Mouse (Mus musculus): ENCODE results near the gene Taf8.
A peak's percentile ranks its signal among the peaks of the same experiment; 100 is the strongest.

The Taf8 gene

DNA sequence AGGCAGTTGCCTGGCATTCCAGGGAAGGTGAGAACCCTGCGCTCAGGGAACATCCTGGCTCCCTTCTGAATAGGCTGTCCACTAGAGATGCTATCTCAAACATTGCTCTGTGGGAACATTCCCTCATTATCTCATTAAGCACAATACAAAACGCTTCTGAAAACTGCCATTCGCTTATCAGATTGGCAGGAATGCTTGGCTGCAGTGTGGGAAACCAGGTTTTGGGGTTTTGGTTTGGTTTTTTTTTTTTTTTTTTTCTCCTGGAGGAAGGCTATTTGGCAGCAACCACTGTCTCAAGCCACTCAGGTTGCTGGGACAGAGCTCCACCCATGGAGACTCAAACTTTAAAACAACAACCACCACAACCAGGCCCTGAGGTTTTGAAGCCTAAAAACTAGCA lies 22.2 kb downstream of the Taf8 start:
- DNase-seq: no peak

DNA sequence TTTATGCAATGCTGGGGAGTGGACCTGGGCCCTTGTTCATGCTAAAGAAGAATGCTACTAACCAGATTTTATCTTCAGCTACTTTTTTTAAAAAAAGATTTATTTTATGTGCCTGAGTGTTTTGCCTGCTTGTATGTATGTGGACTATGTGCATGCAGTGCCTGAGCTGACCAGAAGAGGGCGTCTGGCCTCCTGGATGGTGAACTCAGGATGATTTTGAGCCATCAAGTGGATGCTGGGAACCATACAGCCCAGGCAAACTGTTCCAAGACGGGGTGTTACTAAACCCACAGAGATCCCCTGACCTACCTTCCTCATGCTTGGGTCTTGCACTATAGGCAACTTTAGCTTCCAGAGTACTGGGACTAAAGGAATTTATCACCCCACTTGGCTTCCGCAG lies 26.4 kb downstream of the Taf8 start:
- no peak for DNase-seq

DNA sequence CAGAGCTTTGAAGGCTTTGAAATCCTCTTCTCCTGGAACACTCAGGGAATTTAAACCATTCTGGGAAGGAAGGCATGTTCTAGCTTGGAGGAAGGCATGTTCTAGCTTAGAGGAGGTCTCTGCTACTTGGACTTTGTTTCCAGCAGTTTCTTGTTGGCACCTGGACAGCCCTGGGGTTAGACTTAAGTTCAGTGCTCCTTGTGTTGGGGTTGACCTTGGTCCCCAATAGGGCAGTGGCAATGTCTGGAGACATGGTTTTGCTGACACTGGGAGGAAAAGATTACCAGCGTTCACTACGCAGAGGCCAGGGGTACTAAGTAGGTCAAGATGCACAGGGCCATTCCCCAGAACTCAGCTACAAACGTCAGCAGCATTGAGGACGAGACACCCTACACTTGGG lies 26.9 kb downstream of the Taf8 start:
- DNase-seq: no peak

DNA sequence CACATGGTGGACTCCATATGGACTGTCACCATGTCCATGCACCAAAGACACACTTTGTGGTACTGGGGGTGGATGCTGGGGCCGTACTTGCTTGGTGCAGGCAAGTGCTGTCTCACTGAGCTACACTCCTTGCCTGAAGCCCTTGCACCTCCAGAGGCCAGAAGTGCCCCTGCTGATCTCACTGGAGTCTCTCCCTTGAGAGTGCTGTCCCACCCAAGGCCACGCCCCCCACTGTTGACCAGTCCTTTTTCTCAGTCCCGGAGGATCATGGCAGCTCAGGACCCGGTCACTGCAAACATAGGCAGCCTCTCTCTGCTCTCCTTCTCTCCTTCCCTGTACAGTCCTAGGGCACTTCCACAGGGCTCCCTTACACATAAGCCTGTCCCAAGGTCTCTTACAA lies 27.8 kb downstream of the Taf8 start:
- no peak for DNase-seq

DNA sequence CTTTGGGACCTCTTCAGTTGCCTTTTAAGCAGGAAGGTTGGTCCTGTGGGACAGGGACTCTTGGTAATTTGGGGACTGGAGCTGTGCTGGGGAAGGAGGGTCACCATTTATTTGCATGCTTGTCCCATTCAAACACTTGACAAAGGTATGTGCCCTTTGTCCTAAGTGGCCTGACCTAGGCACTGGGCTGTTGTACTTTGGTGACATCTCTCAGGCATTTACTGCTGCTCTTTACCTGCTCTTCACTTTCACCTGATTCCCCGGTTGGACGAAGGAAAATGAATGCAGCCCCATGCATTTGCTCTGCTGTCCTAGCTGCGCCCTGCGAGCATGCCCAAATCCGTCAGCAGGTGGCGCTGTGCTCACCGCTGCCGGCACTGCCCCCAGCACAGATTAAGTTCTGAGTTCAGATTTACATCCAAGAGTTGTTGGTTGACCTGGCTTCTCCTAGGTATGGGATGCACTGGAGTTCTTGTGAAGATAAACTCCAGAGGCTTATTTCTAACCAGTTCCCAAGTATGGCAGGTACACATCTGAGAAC lies 28.6 kb downstream of the Taf8 start:
- DNase-seq: peak; percentile 47

DNA sequence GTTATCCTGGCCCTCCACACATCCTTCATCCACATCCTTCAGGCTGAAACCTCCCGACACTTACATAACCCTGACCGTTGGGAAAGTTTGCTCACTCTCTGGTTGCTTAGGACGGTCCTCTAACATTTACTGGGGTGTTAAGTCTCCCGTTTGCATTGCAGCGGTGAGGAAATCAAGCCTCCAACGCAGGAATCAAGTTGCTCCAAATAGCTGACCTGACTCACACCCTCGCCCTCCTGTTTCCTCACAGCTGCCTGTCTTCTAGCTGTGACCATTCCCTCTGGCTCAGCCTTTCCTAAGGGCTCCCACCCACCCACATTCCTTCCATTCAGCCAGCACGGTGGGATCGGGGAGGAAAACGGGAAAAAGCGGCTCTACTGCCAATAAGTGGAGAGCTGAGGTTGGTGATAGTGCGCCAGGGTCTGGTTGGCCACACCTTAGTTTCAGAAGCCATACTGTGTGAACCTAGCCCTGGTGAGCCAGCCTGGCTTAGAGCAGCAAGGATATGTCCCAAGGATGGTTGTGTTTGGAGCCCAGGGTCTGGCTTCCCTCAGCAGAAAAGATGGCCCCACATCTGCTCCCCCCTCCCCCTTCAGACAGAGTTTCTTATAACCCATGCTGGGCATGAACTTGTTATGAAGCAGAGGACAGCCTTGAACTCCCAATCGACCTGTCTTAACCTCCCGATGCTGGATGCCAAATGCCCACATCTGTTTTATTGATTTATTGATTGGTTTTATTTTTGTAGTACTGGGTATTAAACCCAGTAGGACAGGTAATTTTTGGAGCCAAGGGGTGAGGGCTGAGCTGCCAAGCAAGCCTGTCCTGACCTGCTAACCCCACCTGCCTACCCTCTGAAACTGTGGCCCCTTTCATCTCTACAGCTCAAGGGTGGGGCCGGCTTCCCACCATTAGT lies 29.4 kb downstream of the Taf8 start:
- no peak for DNase-seq

DNA sequence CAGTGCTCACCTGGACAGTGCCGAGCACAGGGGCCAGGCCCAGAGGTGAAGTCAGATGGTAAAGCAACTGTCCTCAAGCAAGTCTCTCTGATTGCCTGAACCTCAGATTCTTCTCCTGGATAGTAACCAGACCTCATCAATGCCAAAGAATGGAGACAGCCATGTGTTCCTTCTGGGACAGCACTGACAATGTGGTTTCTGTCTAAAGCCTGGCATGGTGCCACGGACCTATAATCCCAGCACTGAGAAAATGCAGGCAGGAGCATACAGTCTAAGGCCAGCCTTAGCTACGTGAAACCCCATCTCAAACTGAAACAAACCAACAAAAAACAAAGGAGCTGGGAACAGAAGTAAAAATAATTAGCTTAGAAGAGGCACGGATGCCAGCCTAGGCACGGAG lies 31.4 kb downstream of the Taf8 start:
- DNase-seq: no peak

DNA sequence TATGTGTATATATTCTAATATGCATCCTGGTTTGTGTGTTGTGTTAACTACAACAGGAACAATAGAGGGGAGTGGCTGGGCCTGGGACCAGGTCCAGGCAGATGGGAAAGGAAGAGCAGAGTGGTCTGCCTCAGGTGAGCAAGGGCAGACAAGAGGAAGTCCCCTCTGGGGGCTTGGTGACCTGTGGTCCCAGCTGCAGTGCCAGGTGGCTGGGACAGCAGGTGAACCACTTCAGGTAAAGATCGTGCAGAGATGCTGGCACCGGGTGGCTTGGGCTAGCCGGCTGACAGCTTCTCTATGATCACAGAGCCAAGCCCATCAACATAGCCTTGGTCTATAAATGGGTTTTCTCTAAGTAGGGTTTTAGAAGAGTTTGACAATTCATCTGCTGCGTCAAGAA lies 32.0 kb downstream of the Taf8 start:
- no peak for DNase-seq

DNA sequence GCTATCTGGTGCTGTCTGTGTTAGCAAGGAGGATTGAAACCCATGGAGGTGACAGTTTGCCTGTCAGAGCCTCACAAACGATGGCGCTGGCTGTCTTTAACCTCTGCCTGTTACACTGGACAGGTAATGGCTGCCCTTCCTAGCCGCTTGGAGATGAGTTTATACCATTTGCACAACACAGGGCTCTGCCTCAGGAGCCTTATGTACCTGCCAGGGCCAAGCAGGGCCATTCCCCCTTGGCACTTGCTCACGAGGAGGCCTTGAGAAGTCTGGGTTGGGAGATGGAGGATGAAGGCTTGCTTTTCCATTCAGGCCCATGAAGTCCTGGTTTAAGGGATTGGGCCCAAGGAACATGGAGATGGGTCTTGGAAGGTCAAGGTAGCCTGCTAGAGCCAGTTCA lies 32.5 kb downstream of the Taf8 start:
- DNase-seq: no peak

DNA sequence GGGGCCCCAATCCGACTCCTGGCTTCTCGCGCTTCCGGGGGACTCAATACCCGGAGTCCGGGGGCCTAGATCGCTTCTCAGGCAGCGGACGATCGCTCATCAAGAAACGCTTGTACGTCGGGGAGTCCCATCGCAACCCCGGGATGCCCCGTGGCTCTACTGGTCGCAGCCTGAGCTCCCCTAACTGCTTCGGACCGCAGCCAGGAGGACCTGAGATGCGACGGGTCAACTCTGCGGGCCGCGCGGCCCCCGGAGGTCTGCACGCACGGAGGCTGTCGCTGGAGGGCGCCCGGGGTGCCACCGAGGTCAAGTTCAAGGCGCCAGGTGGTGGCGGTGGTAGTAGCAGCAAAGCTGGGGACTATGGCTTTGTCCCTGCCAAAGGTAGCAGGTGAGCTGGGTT lies 33.6 kb downstream of the Taf8 start:
- peak; percentile 44 for DNase-seq

DNA sequence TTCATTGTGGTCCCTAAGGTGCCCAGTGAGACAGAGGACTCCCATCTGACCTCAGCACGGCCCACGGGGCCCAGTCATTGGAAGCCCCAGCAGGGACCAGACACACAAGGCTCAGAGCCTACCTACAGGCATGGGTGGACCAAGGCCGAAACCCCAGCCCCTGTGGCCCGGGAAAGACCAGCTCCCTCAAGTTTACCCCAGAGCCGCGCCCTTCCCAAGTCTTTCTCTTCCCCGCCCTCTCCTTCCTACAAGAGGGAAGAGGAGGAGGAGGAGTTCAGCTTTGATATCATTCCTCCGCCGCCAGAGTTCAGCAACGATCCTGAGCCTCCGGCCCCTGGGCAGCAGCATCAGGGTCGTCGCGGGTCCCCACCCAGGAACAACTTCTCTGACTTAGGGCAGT lies 34.0 kb downstream of the Taf8 start:
- DNase-seq: no peak

DNA sequence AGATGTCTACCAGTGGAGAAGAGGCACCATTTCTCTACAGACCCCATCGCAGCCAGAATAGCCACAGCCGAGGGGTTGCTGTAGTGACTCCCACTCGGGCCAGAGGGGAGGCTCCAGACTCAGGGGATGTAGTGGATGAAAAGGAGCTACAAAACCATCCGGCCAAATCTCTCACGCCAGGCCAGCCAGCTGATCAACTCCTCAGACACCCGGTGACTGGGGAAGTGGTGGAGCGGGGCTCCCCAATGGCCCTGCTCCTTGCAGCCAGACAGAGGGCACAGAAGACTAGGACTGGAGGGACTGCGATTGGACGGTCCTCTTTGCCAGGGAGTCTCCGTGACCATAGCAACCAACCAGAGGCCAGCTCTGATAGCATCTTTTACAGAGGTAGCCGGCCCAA lies 34.4 kb downstream of the Taf8 start:
- no peak for DNase-seq

DNA sequence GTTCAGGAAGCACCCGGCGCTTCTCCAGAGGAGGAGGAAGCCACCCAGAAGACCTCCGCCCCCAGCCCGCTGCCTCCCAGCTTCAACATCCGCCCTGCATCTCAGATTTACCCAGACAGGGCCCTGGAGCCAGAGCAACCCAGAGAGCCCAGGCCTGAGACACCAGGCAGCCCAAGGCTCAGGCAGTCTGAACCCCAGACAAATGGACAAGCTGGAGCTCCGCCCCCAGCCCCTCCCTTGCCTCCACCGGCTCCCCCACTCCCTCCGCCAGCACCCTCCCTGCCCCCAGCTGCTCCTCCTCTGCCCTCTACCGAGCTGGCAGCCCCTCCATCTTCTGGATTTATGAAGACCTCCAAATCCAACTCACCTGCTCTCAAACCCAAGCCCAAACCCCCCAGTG lies 35.8 kb downstream of the Taf8 start:
- DNase-seq: no peak

DNA sequence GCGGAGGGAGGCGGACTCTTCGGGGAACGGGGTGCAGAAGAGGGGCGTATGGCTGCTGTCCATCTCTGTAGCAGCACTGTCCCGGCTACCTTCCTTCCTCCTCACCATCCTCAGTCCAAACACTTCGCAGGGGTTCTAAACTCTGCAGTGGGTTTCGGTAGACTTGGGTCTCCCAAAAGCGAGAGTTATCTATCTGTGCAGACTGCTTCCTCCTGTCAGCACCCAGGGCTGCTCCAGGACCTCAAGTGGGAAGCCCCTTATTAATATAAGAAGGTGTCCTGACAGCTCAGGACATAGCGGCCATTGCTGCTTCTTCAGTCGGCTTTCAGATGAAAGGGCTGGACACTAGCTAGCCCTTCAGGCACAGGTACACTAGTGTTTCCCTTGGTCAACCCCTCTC lies 37.1 kb downstream of the Taf8 start:
- no peak for DNase-seq

DNA sequence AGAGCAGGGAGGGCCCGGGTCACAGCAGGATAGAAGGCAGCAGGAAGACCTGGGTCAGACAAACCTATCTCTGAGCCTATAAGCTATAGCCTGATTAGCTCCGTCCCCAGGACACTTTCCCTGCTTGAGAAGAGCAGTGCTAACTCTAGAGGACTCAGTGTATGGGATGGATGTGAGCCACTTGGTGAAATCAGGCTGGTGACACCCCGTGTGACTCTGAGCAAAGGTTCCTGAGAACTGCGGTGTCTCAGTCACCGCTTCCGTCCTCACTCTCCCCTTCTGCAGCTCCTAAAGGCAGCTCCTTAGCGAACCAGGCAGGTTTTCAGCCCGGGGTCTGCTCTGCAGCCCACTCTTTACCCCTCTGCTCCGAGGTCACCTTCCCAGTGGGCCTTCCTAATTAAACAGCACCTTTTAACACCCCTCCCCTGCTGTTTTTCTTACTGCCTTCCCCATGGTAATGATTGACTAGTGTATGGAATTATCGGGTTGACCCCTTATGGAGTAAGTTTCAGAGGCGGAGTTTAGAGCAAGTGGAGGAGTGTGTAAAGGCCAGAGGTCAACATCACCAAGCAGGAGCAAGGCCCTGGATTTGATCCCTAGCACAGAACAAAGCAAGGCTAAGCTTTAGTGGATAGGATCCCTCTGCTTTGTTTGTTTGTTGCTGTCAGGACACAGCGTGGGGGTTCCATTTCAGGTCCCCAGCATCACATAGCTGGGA lies 37.7 kb downstream of the Taf8 start:
- DNase-seq: no peak

DNA sequence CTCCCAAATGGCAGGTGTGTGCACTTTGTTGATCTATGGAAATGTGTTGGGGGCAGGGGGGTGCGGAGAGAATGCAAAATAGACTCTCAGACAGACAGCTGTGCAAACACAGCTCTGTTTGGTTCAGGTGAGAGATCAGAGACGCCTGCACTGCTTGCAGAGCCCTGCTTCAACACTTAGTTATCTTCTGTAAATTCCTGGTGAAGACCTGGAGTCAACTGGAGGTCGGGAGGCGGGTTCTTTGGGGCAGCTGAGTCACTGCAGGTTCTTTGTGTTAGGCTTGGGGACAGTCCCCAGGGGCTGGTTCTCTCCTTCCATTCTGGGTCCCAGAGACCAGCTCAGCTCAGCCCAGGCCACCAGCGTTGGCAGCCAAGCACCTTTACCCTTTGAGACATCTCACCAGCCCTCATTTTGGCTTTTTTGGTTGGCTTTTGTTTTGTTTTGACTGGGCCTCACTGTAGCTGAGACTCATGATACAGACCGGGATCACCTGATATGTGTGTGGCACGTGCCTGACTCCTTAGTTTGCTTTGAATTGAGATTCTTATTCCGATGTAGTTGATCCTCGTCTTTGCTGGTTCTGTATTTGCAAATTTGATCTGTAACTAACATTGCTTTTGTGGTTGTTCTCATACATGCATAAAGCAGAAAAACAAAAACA lies 39.2 kb downstream of the Taf8 start:
- no peak for DNase-seq

DNA sequence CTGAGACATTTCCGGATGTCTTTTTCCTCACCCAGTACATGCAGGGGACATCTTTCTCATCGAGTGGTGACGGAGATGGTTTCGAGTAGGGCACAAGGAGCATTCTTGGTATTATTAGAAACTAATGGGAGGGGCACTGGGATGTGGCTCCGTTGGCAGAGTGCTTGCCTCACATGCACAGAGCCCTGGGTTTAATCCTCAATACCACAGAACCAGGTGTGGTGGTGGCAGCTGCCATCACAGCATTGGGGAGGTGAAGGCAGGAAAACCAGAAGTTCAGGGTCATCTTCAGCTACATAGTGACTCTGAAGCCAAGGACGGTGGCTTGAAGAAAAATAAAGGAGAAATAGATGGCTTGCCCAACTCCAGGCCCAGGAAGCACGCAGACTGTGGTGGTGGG lies 39.9 kb downstream of the Taf8 start:
- DNase-seq: no peak

DNA sequence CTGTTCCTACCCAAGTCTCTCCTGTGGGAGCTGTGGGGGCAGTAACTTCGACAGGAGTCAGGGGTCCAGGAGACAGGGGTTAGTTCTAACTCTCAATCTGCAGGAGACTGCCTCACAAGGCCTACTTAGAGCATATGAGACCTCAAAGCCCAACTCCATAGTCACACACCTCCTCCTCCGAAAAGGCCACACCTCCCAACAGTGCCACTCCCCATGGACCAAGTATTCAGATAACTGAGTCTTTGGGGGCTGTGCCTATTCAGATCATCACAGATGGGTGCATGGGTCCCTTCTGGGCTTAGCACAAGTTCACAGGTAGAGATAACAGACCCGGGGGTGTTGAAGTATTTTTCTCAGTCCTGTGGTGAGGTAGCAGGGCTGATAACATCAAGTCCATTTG lies 40.4 kb downstream of the Taf8 start:
- no peak for DNase-seq

DNA sequence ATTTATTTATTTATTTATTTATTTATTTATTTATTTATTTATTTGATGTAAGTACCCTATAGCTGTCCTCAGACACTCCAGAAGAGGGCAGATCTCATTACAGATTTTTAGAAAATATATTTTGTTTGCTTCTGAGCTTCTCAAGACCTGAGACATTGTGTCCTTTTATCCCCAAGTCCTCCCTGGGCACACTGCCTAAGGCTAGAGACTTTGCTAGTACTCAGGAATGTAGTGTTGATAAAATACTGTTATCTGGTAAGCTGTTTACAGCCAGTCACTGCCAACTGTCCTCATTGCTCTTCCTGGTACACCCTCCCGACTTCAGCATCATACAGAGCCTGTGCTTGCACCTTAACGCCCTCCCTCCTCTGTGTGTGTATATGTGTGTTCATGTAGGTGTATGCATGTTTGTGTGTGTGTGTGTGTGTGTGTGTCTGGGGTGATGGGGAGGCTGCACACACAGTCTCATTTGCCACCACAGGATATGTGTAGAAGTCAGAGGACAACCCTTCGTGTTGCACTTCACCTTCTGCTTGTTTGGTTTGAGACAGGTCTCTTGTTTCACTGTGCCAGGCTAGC lies 42.7 kb downstream of the Taf8 start:
- no peak for DNase-seq

DNA sequence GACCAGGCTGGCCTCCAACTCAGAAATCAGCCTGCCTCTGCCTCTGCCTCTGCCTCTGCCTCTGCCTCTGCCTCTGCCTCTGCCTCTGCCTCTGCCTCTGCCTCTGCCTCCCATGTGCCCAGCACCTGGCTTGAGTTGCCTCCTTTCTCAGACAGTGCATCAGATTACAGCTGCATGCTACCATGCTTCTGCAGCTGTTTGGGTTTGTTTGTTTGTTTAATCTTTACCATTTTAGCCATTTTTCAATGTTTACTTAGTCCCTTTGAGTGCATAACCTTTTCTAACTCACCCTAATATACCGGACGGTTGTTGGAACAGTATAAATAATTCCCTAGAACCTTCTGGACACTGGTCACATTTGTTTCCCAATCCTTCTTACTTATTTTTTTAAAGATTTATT lies 43.2 kb downstream of the Taf8 start:
- DNase-seq: no peak

DNA sequence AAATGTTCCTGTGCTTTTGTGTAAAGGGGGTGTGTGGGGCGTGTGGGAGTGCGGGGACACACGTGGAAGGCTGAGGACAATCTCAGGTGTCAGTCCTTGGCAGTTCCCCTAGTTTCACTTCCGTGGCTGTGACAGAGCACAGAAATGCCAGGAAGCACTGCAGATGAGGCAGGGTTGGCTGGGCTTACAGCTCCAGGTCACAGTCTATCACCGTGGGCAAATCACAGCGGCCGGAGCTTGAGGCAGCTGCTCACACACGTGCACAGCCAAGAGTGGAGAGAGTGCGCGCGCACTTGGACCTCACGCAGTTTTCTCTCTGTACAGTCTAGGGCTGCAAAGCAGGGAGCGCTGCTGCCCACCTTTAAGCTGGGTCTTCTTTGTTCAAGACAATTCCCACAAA lies 43.8 kb downstream of the Taf8 start:
- no peak for DNase-seq

DNA sequence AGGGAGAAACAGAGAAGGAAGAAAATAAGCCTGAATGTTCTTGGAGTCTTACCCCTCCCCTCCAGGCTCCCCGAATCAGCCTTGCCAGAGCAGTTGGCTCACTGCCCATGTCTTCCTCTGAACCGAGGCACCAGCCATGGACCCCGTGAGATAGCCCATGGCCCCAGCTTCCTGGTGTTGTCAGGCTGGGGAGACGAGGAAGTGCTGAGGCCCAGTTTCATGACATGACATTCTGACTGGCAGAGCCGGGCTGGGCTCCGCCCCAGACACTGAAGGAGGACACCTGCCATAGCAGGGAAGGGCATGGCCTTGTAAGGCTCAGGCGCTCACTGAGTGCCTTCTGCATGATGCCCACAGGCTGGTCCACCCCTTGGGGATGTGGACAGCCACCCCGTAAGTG lies 47.4 kb downstream of the Taf8 start:
- DNase-seq: no peak

DNA sequence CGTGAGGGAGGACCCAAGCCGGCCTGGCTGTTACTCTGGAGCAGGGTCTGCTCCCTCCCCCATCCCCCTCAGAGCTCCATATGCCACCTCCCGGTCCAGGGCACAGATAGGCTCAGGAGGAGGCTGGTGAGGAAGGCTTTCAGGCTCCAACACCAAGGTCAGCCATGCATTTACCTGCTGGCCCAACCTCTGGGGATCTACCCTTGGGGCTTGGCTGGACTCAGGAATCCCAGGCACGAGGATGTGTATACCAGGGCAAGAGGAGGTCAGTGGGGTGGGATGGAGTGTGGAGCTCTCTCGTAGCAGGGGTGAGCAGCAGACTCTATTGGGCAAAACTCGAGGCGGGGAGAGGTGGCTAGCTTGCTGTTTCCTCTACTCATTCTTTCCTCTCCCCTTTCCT lies 49.2 kb downstream of the Taf8 start:
- no peak for DNase-seq
